Mouse (Mus musculus) neural tube, embryonic 14.5 days (tissue): Measurements from ENCODE around the gene Banp. TPM values are rescaled to one million over a fixed set of nuclear protein-coding genes. Genes with fewer than 3 reads are reported as not detected.

Source experiments
- ATAC-seq: fragments of 200-750 bp; cut with Nextera tagmentation; 2 replicates; pipeline ENCODE4 v1.8.0; 2017; ENCODE audit warnings: low read depth, mild to moderate bottlenecking, moderate TSS enrichment, moderate library complexity
- H3K27ac ChIP-seq: fragments of 300-500 bp; sonication (generic); 2 replicates; pipeline ENCODE4 v1.5.1; 2014; ENCODE audit warnings: low read depth, mild to moderate bottlenecking, control low read depth, low read length, moderate library complexity, mixed read lengths
- H3K27me3 ChIP-seq: fragments of 300-500 bp; sonication (generic); 2 replicates; pipeline ENCODE4 v1.6.1; 2014; ENCODE audit warnings: low read length; ENCODE audit not compliant: control insufficient read depth, insufficient read depth
- H3K36me3 ChIP-seq: fragments of 300-500 bp; sonication (generic); 2 replicates; pipeline ENCODE4 v1.6.1; 2014; ENCODE audit warnings: low read length, mixed read lengths; ENCODE audit not compliant: control insufficient read depth, insufficient read depth
- H3K4me1 ChIP-seq: fragments of 300-500 bp; sonication (generic); 2 replicates; pipeline ENCODE4 v1.6.1; 2014; ENCODE audit warnings: low read length; ENCODE audit not compliant: control insufficient read depth, insufficient read depth
- H3K4me2 ChIP-seq: fragments of 300-500 bp; sonication (generic); 2 replicates; pipeline ENCODE4 v1.6.1; 2014; ENCODE audit warnings: mild to moderate bottlenecking, low read depth, low read length, control low read depth
- H3K4me3 ChIP-seq: fragments of 300-500 bp; sonication (generic); 2 replicates; pipeline ENCODE4 v1.5.1; 2014; ENCODE audit warnings: low read depth, low read length, control low read depth, mixed read lengths
- H3K9ac ChIP-seq: fragments of 300-500 bp; sonication (generic); replicated peaks from 2 replicates; pipeline ENCODE4 v1.6.1; 2014; ENCODE audit warnings: low read depth, mild to moderate bottlenecking, control low read depth, low read length, mixed read lengths
- H3K9me3 ChIP-seq: fragments of 300-500 bp; sonication (generic); 2 replicates; pipeline ENCODE4 v1.6.1; 2016; ENCODE audit warnings: low read length; ENCODE audit not compliant: control insufficient read depth
- WGBS: fragments of 180-500 bp; shearing (Covaris S2); extraction: QIAGEN DNeasy Blood & Tissue Kit; methylation state at CpG from one replicate; pipeline ENCODE4 v1.1.7; 2014; 5-methylcytosine and 5-hydroxymethylcytosine counted together
- polyA plus RNA-seq: library from polyadenylated mRNA; unstranded; fragments of >200 nt; fragmentation: Nextera tagmentation; extraction: Ambion mirVana; gene quantifications from 2 replicates; pipeline ENCODE4 v1.2.1, GENCODE M21; 2014

Gene Banp
- polyA plus RNA-seq, 1 experiment from 2014 or later, result 47.2 TPM

- H3K9me3 ChIP-seq, result no peaks in the 10 kb centered on the region
- H3K36me3 ChIP-seq, result no peaks in the 10 kb centered on the region
- peak overlapping the region; percentile 61 for H3K27ac ChIP-seq
- H3K4me2 ChIP-seq, result no peak overlapping the region
- H3K4me1 ChIP-seq, result peaks cover 34% of the 10 kb centered on the region
- no peaks in the 10 kb centered on the region for H3K27me3 ChIP-seq
- no peak overlapping the region for H3K9ac ChIP-seq
- ATAC-seq, result no peak
- 51% methylated on average over 5 of the region's 5 CpGs for WGBS
- H3K4me3 ChIP-seq, result no peak overlapping the region
Observed at GRCm38 (mm10) chr8:121966110-121966509, 16.6 kb downstream of the Banp start.

- H3K4me1 ChIP-seq, result peaks cover 34% of the 10 kb centered on the region
Observed at GRCm38 (mm10) chr8:121966714-121967448, 17.3 kb downstream of the Banp start.

GRCm38 (mm10) chr8:121967977-121968376 lies 18.4 kb downstream of the Banp start:
- Histone ChIP-seq H3K9ac (no peak overlapping the region), H3K4me1 (peaks cover 34% of the 10 kb centered on the region), H3K9me3 (no peaks in the 10 kb centered on the region), H3K27ac (peak overlapping the region; percentile 55; the same call in 1 of the 2 replicates), H3K36me3 (no peaks in the 10 kb centered on the region), H3K4me3 (no peak overlapping the region), H3K4me2 (no peak overlapping the region), H3K27me3 (no peaks in the 10 kb centered on the region)
- 13% methylated on average over 4 of the region's 4 CpGs for WGBS
- 0 out of 2 replicates have a peak, but pooled peaks have one; percentile 15 for ATAC-seq

More at GRCm38 (mm10) chr8:121966714-121967448, 17.3 kb downstream of the Banp start:
- Histone ChIP-seq H3K4me2 (no peak overlapping the region), H3K27me3 (no peaks in the 10 kb centered on the region), H3K27ac (peak overlapping the region; percentile 61), H3K4me3 (no peak overlapping the region), H3K9me3 (no peaks in the 10 kb centered on the region), H3K36me3 (no peaks in the 10 kb centered on the region), H3K9ac (no peak overlapping the region)
- WGBS, result 34% methylated on average over 7 of the region's 7 CpGs
- ATAC-seq, result peak; percentile 42; the same call in 1 of the 2 replicates

GRCm38 (mm10) chr8:121968542-121968941 lies 19.0 kb downstream of the Banp start:
- Histone ChIP-seq H3K9me3 (no peaks in the 10 kb centered on the region), H3K27me3 (no peaks in the 10 kb centered on the region), H3K9ac (no peak overlapping the region), H3K36me3 (no peaks in the 10 kb centered on the region), H3K4me2 (no peak overlapping the region), H3K4me3 (no peak overlapping the region), H3K4me1 (peaks cover 34% of the 10 kb centered on the region), H3K27ac (peak overlapping the region; percentile 55; the same call in 1 of the 2 replicates)
- WGBS, result 53% methylated on average over 4 of the region's 4 CpGs
- ATAC-seq, result no peak

- H3K36me3 ChIP-seq, result 0 out of 2 replicates have a peak, but pooled peaks cover 2% of the 10 kb centered on the region
- no peaks in the 10 kb centered on the region for H3K27me3 ChIP-seq
- no peak overlapping the region for H3K9ac ChIP-seq
- no peak overlapping the region for H3K4me3 ChIP-seq
- H3K27ac ChIP-seq, result no peak overlapping the region
- H3K4me2 ChIP-seq, result no peak overlapping the region
- WGBS, result 87% methylated on average over 8 of the region's 8 CpGs
- H3K9me3 ChIP-seq, result no peaks in the 10 kb centered on the region
- H3K4me1 ChIP-seq, result peaks cover 34% of the 10 kb centered on the region
- no peak for ATAC-seq
Observed at GRCm38 (mm10) chr8:121970225-121970624, 20.7 kb downstream of the Banp start.

- H3K4me1 ChIP-seq, result peaks cover 22% of the 10 kb centered on the region
- H3K4me2 ChIP-seq, result no peak overlapping the region
- H3K9me3 ChIP-seq, result no peaks in the 10 kb centered on the region
- no peak overlapping the region for H3K9ac ChIP-seq
- WGBS, result 69% methylated on average over 17 of the region's 17 CpGs
- H3K27ac ChIP-seq, result 0 out of 2 replicates have a peak overlapping the region, but pooled peaks have one; percentile 39
- no peaks in the 10 kb centered on the region for H3K27me3 ChIP-seq
- peaks cover 12% of the 10 kb centered on the region; the same call in 1 of the 2 replicates for H3K36me3 ChIP-seq
- no peak overlapping the region for H3K4me3 ChIP-seq
- ATAC-seq, result no peak
Observed at GRCm38 (mm10) chr8:121971488-121972058, 22.0 kb downstream of the Banp start.

GRCm38 (mm10) chr8:121973906-121974305 lies 24.4 kb downstream of the Banp start:
- no peaks in the 10 kb centered on the region for H3K4me1 ChIP-seq
- H3K36me3 ChIP-seq, result peaks cover 14% of the 10 kb centered on the region; the same call in 1 of the 2 replicates
- H3K9ac ChIP-seq, result no peak overlapping the region
- no peaks in the 10 kb centered on the region for H3K9me3 ChIP-seq
- H3K27me3 ChIP-seq, result no peaks in the 10 kb centered on the region
- 97% methylated on average over 26 of the region's 28 CpGs for WGBS
- no peak for ATAC-seq
- H3K4me3 ChIP-seq, result no peak overlapping the region
- no peak overlapping the region for H3K27ac ChIP-seq
- no peak overlapping the region for H3K4me2 ChIP-seq

- H3K4me2 ChIP-seq, result no peak overlapping the region
- no peaks in the 10 kb centered on the region for H3K4me1 ChIP-seq
- peak; percentile 46; the same call in 1 of the 2 replicates for ATAC-seq
- no peak overlapping the region for H3K4me3 ChIP-seq
- 67% methylated on average over 8 of the region's 8 CpGs for WGBS
- no peak overlapping the region for H3K27ac ChIP-seq
- no peaks in the 10 kb centered on the region for H3K27me3 ChIP-seq
- H3K9ac ChIP-seq, result no peak overlapping the region
- H3K36me3 ChIP-seq, result peaks cover 30% of the 10 kb centered on the region
- no peaks in the 10 kb centered on the region for H3K9me3 ChIP-seq
Observed at GRCm38 (mm10) chr8:121977819-121978590, 28.5 kb downstream of the Banp start.
